Mouse (Mus musculus) lung, postnatal 0 days (tissue): ENCODE data around the gene Pgpep1. TPM values are rescaled to one million over a fixed set of nuclear protein-coding genes. Genes with fewer than 3 reads are reported as not detected.

Experiments
- ATAC-seq: fragments of 200-750 bp; cut with Nextera tagmentation; 2 replicates; pipeline ENCODE4 v1.8.0; 2017; ENCODE audit warnings: moderate library complexity
- DNase-seq: peaks from one replicate; pipeline ENCODE4 v3.0.0-alpha.2; 2016; ENCODE audit warnings: low spot score
- H3K27ac ChIP-seq: fragments of 300-500 bp; sonication (generic); 2 replicates; pipeline ENCODE4 v1.5.1; 2014; ENCODE audit warnings: antibody characterized with exemption, mild to moderate bottlenecking, low read length, mixed read lengths
- H3K27me3 ChIP-seq: fragments of 300-500 bp; sonication (generic); replicated peaks from 2 replicates; pipeline ENCODE4 v1.6.1; 2014; ENCODE audit warnings: low read length, mixed read lengths; ENCODE audit not compliant: insufficient read depth
- H3K36me3 ChIP-seq: fragments of 300-500 bp; sonication (generic); 2 replicates; pipeline ENCODE4 v1.6.1; 2014; ENCODE audit warnings: low read length, mixed read lengths; ENCODE audit not compliant: insufficient read depth
- H3K4me1 ChIP-seq: fragments of 300-500 bp; sonication (generic); 2 replicates; pipeline ENCODE4 v1.6.1; 2014; ENCODE audit warnings: antibody characterized with exemption, low read depth, low read length, mixed read lengths; ENCODE audit not compliant: insufficient read depth
- H3K4me2 ChIP-seq: fragments of 300-500 bp; sonication (generic); replicated peaks from 2 replicates; pipeline ENCODE4 v1.6.1; 2014; ENCODE audit warnings: low read depth, mild to moderate bottlenecking, low read length, moderate library complexity, mixed read lengths
- H3K4me3 ChIP-seq: fragments of 300-500 bp; sonication (generic); 2 replicates; pipeline ENCODE4 v1.5.1; 2014; ENCODE audit warnings: low read depth, low read length
- H3K9ac ChIP-seq: fragments of 300-500 bp; sonication (generic); replicated peaks from 2 replicates; pipeline ENCODE4 v1.6.1; 2014; ENCODE audit warnings: low read depth, mild to moderate bottlenecking
- H3K9me3 ChIP-seq: fragments of 300-500 bp; sonication (generic); 2 replicates; pipeline ENCODE4 v1.6.1; 2016; ENCODE audit warnings: low read length, mixed read lengths
- CTCF ChIP-seq: IDR thresholded peaks from 2 replicates; pipeline ENCODE4 v1.5.1; 2016; ENCODE audit warnings: antibody characterized with exemption, mild to moderate bottlenecking
- EP300 ChIP-seq: IDR thresholded peaks from 2 replicates; pipeline ENCODE4 v1.6.1; 2016; ENCODE audit warnings: antibody characterized with exemption, mild to moderate bottlenecking, control low read depth
- WGBS: fragments of 180-500 bp; shearing (Covaris S2); extraction: QIAGEN DNeasy Blood & Tissue Kit; methylation state at CpG from one replicate; pipeline ENCODE4 v1.1.7; 2014; 5-methylcytosine and 5-hydroxymethylcytosine counted together
- polyA plus RNA-seq: library from polyadenylated mRNA; unstranded; fragments of >200 nt; fragmentation: Nextera tagmentation; extraction: Ambion mirVana; gene quantifications from 2 replicates; pipeline ENCODE4 v1.2.1, GENCODE M21; 2015

Pgpep1 gene
- polyA plus RNA-seq, 1 experiment from 2014 or later, result 32.9 TPM

GRCm38 (mm10) chr8:70691727-70692231 is 31.6 kb upstream of the Pgpep1 start:
- no peak for ATAC-seq
- TF ChIP-seq CTCF (no peak), EP300 (no peak)
- H3K27me3 ChIP-seq, result no peaks in the 10 kb centered on the region
- H3K4me1 ChIP-seq, result peaks cover 20% of the 10 kb centered on the region
- H3K9me3 ChIP-seq, result no peaks in the 10 kb centered on the region
- H3K4me2 ChIP-seq, result peak overlapping the region; percentile 44
- no peak overlapping the region for H3K9ac ChIP-seq
- H3K4me3 ChIP-seq, result no peak overlapping the region
- no peaks in the 10 kb centered on the region for H3K36me3 ChIP-seq
- no peak overlapping the region for H3K27ac ChIP-seq
- peak; percentile 44 for DNase-seq
- 9% methylated on average over 18 of the region's 20 CpGs for WGBS

GRCm38 (mm10) chr8:70691230-70691629 is 31.0 kb upstream of the Pgpep1 start:
- no peak for ATAC-seq
- no peak overlapping the region for H3K4me3 ChIP-seq
- H3K9ac ChIP-seq, result no peak overlapping the region
- no peaks in the 10 kb centered on the region for H3K9me3 ChIP-seq
- DNase-seq, result peak; percentile 13
- no peaks in the 10 kb centered on the region for H3K27me3 ChIP-seq
- H3K36me3 ChIP-seq, result no peaks in the 10 kb centered on the region
- peaks cover 16% of the 10 kb centered on the region for H3K4me1 ChIP-seq
- no peak overlapping the region for H3K27ac ChIP-seq
- no peak overlapping the region for H3K4me2 ChIP-seq
- TF ChIP-seq EP300, result no peak
- TF ChIP-seq CTCF, result no peak
- WGBS, result 64% methylated on average over 4 of the region's 4 CpGs

- H3K4me1 ChIP-seq, result peaks cover 6% of the 10 kb centered on the region; the same call in 1 of the 2 replicates
- DNase-seq, result no peak
- TF ChIP-seq EP300 (no peak), CTCF (no peak)
- no peaks in the 10 kb centered on the region for H3K36me3 ChIP-seq
- H3K9ac ChIP-seq, result no peak overlapping the region
- H3K27ac ChIP-seq, result no peak overlapping the region
- no peaks in the 10 kb centered on the region for H3K9me3 ChIP-seq
- no peaks in the 10 kb centered on the region for H3K27me3 ChIP-seq
- 72% methylated on average over 5 of the region's 5 CpGs for WGBS
- no peak overlapping the region for H3K4me3 ChIP-seq
- no peak for ATAC-seq
- no peak overlapping the region for H3K4me2 ChIP-seq
Measured at GRCm38 (mm10) chr8:70689892-70690390, 29.8 kb upstream of the Pgpep1 start.

- no peak overlapping the region for H3K9ac ChIP-seq
- DNase-seq (no peak), ATAC-seq (no peak)
- TF ChIP-seq CTCF (no peak), EP300 (no peak)
- H3K27ac ChIP-seq, result no peak overlapping the region
- no peak overlapping the region for H3K4me3 ChIP-seq
- H3K4me2 ChIP-seq, result no peak overlapping the region
- H3K27me3 ChIP-seq, result no peaks in the 10 kb centered on the region
- no peaks in the 10 kb centered on the region for H3K36me3 ChIP-seq
- H3K4me1 ChIP-seq, result peaks cover 6% of the 10 kb centered on the region; the same call in 1 of the 2 replicates
- H3K9me3 ChIP-seq, result no peaks in the 10 kb centered on the region
- WGBS, result 91% methylated on average over 3 of the region's 3 CpGs
Measured at GRCm38 (mm10) chr8:70688136-70688535, 27.9 kb upstream of the Pgpep1 start.

- no peak overlapping the region for H3K4me3 ChIP-seq
- no peaks in the 10 kb centered on the region for H3K9me3 ChIP-seq
- no peaks in the 10 kb centered on the region for H3K36me3 ChIP-seq
- ATAC-seq (peak; percentile 60), DNase-seq (peak; percentile 76)
- H3K4me2 ChIP-seq, result no peak overlapping the region
- no peak overlapping the region for H3K27ac ChIP-seq
- no peaks in the 10 kb centered on the region for H3K27me3 ChIP-seq
- peaks cover 6% of the 10 kb centered on the region; the same call in 1 of the 2 replicates for H3K4me1 ChIP-seq
- no peak overlapping the region for H3K9ac ChIP-seq
- 47% methylated on average over 8 of the region's 8 CpGs for WGBS
- TF ChIP-seq EP300, result no peak
- TF ChIP-seq CTCF, result no peak
Measured at GRCm38 (mm10) chr8:70687576-70687975, 27.4 kb upstream of the Pgpep1 start.

GRCm38 (mm10) chr8:70684291-70684690 is 24.1 kb upstream of the Pgpep1 start:
- DNase-seq, result no peak
- TF ChIP-seq CTCF (no peak), EP300 (no peak)
- no peaks in the 10 kb centered on the region for H3K36me3 ChIP-seq
- H3K4me2 ChIP-seq, result no peak overlapping the region
- no peaks in the 10 kb centered on the region for H3K9me3 ChIP-seq
- ATAC-seq, result no peak
- H3K27ac ChIP-seq, result no peak overlapping the region
- 54% methylated on average over 7 of the region's 7 CpGs for WGBS
- peaks cover 4% of the 10 kb centered on the region; the same call in 1 of the 2 replicates for H3K4me1 ChIP-seq
- no peak overlapping the region for H3K9ac ChIP-seq
- H3K4me3 ChIP-seq, result no peak overlapping the region
- no peaks in the 10 kb centered on the region for H3K27me3 ChIP-seq
